Mouse (Mus musculus): ENCODE results near the gene Ltn1. TPM values are rescaled to one million over a fixed set of nuclear protein-coding genes. Genes with fewer than 3 reads are reported as not detected.

Ltn1 gene
- total and polyA plus RNA-seq, 2 experiments from 2014 or later = 19.1 to 22.1 TPM

- H3K27me3 ChIP-seq (ENCODE audit: insufficient read depth, low read length) = no peaks in the 10 kb centered on the region
- TF ChIP-seq CTCF (IDR thresholded peaks at IDR 0.05; ENCODE audit: low read depth) = no peak
These were observed 13.1 kb upstream of the Ltn1 start for GRCm38 (mm10) chr16:87445528-87445927.

GRCm38 (mm10) chr16:87445110-87445509 lies 12.7 kb upstream of the Ltn1 start:
- H3K9me3 ChIP-seq (ENCODE audit: low read length) = no peaks in the 10 kb centered on the region
- H3K4me3 ChIP-seq (ENCODE audit: low read depth, low read length) = no peak overlapping the region
- no peaks in the 10 kb centered on the region for H3K36me3 ChIP-seq (ENCODE audit: insufficient read depth)
- H3K9ac ChIP-seq = no peak overlapping the region
- no peak for TF ChIP-seq CTCF (IDR thresholded peaks at IDR 0.05; ENCODE audit: low read depth)
- H3K27me3 ChIP-seq (ENCODE audit: insufficient read depth, low read length) = no peaks in the 10 kb centered on the region
- DNase-seq (no peak), ATAC-seq (no peak)
- no peak overlapping the region for H3K27ac ChIP-seq (ENCODE audit: low read depth, low read length)
- H3K4me1 ChIP-seq (ENCODE audit: insufficient read depth) = peaks cover 7% of the 10 kb centered on the region; the same call in 1 of the 2 replicates
- no peak overlapping the region for H3K4me2 ChIP-seq (ENCODE audit: low read depth)

More at GRCm38 (mm10) chr16:87445528-87445927, 13.1 kb upstream of the Ltn1 start:
- no peak overlapping the region for H3K27ac ChIP-seq (ENCODE audit: low read depth, low read length)
- no peaks in the 10 kb centered on the region for H3K9me3 ChIP-seq (ENCODE audit: low read length)
- no peaks in the 10 kb centered on the region for H3K36me3 ChIP-seq (ENCODE audit: insufficient read depth)
- ATAC-seq = no peak
- H3K4me2 ChIP-seq (ENCODE audit: low read depth) = no peak overlapping the region
- no peak for DNase-seq
- WGBS = 96% methylated on average over 3 of the region's 3 CpGs
- H3K4me1 ChIP-seq (ENCODE audit: insufficient read depth) = peaks cover 7% of the 10 kb centered on the region; the same call in 1 of the 2 replicates
- H3K9ac ChIP-seq = no peak overlapping the region
- H3K4me3 ChIP-seq (ENCODE audit: low read depth, low read length) = no peak overlapping the region

GRCm38 (mm10) chr16:87444071-87444470 lies 11.7 kb upstream of the Ltn1 start:
- TF ChIP-seq CTCF (IDR thresholded peaks at IDR 0.05; ENCODE audit: low read depth) = no peak
- Histone ChIP-seq H3K4me3 (ENCODE audit: low read depth, low read length) (no peak overlapping the region), H3K4me1 (ENCODE audit: insufficient read depth) (peaks cover 7% of the 10 kb centered on the region; the same call in 1 of the 2 replicates), H3K27me3 (ENCODE audit: insufficient read depth, low read length) (no peaks in the 10 kb centered on the region), H3K9me3 (ENCODE audit: low read length) (no peaks in the 10 kb centered on the region), H3K27ac (ENCODE audit: low read depth, low read length) (no peak overlapping the region), H3K9ac (no peak overlapping the region), H3K4me2 (ENCODE audit: low read depth) (no peak overlapping the region), H3K36me3 (ENCODE audit: insufficient read depth) (no peaks in the 10 kb centered on the region)
- ATAC-seq = no peak
- WGBS = 66% methylated on average over 1 of the region's 1 CpGs
- no peak for DNase-seq

GRCm38 (mm10) chr16:87443245-87443644 lies 10.8 kb upstream of the Ltn1 start:
- ATAC-seq (no peak), DNase-seq (no peak)
- H3K27me3 ChIP-seq (ENCODE audit: insufficient read depth, low read length) = no peaks in the 10 kb centered on the region
- no peaks in the 10 kb centered on the region for H3K9me3 ChIP-seq (ENCODE audit: low read length)
- H3K4me2 ChIP-seq (ENCODE audit: low read depth) = no peak overlapping the region
- H3K36me3 ChIP-seq (ENCODE audit: insufficient read depth) = no peaks in the 10 kb centered on the region
- H3K4me3 ChIP-seq (ENCODE audit: low read depth, low read length) = no peak overlapping the region
- no peak for TF ChIP-seq CTCF (IDR thresholded peaks at IDR 0.05; ENCODE audit: low read depth)
- H3K27ac ChIP-seq (ENCODE audit: low read depth, low read length) = no peak overlapping the region
- H3K4me1 ChIP-seq (ENCODE audit: insufficient read depth) = peaks cover 7% of the 10 kb centered on the region; the same call in 1 of the 2 replicates
- no peak overlapping the region for H3K9ac ChIP-seq

GRCm38 (mm10) chr16:87442291-87442690 lies 9.9 kb upstream of the Ltn1 start:
- H3K27ac ChIP-seq (ENCODE audit: low read depth, low read length) = no peak overlapping the region
- 48% methylated on average over 5 of the region's 5 CpGs for WGBS
- TF ChIP-seq CTCF (IDR thresholded peaks at IDR 0.05; ENCODE audit: low read depth) = no peak

GRCm38 (mm10) chr16:87441089-87441488 lies 8.7 kb upstream of the Ltn1 start:
- Histone ChIP-seq H3K27ac (ENCODE audit: low read depth, low read length) (peak overlapping the region; percentile 94; the same call in 1 of the 2 replicates), H3K9ac (peak overlapping the region; percentile 90; the same call in 1 of the 2 replicates), H3K4me3 (ENCODE audit: low read depth, low read length) (peak overlapping the region; percentile 72), H3K9me3 (ENCODE audit: low read length) (no peaks in the 10 kb centered on the region), H3K36me3 (ENCODE audit: insufficient read depth) (no peaks in the 10 kb centered on the region), H3K4me1 (ENCODE audit: insufficient read depth) (peaks cover 7% of the 10 kb centered on the region; the same call in 1 of the 2 replicates), H3K4me2 (ENCODE audit: low read depth) (peak overlapping the region; percentile 54), H3K27me3 (ENCODE audit: insufficient read depth, low read length) (no peaks in the 10 kb centered on the region)
- TF ChIP-seq CTCF (IDR thresholded peaks at IDR 0.05; ENCODE audit: low read depth) = peak; percentile 59
- DNase-seq = peak; percentile 10
- ATAC-seq = no peak
- WGBS = 24% methylated on average over 9 of the region's 9 CpGs

More at GRCm38 (mm10) chr16:87442291-87442690, 9.9 kb upstream of the Ltn1 start:
- no peak overlapping the region for H3K4me3 ChIP-seq (ENCODE audit: low read depth, low read length)
- H3K9ac ChIP-seq = no peak overlapping the region
- peaks cover 7% of the 10 kb centered on the region; the same call in 1 of the 2 replicates for H3K4me1 ChIP-seq (ENCODE audit: insufficient read depth)
- ATAC-seq (no peak), DNase-seq (no peak)
- no peaks in the 10 kb centered on the region for H3K36me3 ChIP-seq (ENCODE audit: insufficient read depth)
- no peak overlapping the region for H3K4me2 ChIP-seq (ENCODE audit: low read depth)
- H3K9me3 ChIP-seq (ENCODE audit: low read length) = no peaks in the 10 kb centered on the region
- H3K27me3 ChIP-seq (ENCODE audit: insufficient read depth, low read length) = no peaks in the 10 kb centered on the region

- Histone ChIP-seq H3K27ac (ENCODE audit: low read depth, low read length) (peak within 1 kb of the TSS; percentile 94), H3K9ac (peak within 1 kb of the TSS; percentile 90), H3K4me1 (ENCODE audit: insufficient read depth) (peaks cover 7% of the 10 kb centered on the region; the same call in 1 of the 2 replicates), H3K4me2 (ENCODE audit: low read depth) (peak within 1 kb of the TSS; percentile 54), H3K36me3 (ENCODE audit: insufficient read depth) (no peaks in the 10 kb centered on the region), H3K27me3 (ENCODE audit: insufficient read depth, low read length) (no peaks in the 10 kb centered on the region), H3K9me3 (ENCODE audit: low read length) (no peaks in the 10 kb centered on the region), H3K4me3 (ENCODE audit: low read depth, low read length) (peak within 1 kb of the TSS; percentile 72)
- no peak for TF ChIP-seq CTCF (IDR thresholded peaks at IDR 0.05; ENCODE audit: low read depth)
- ATAC-seq (peak; percentile 98), DNase-seq (peak; percentile 96)
- WGBS = under 1% methylated on average over 38 of the region's 38 CpGs
These were observed 7.8 kb upstream of the Ltn1 start, which contains the start of gene Rwdd2b for GRCm38 (mm10) chr16:87440184-87440686. Gene Rwdd2b (minus strand): TSS chr16:87440573.

All from forebrain, postnatal 0 days (tissue).